ENCODE assay signal across 16 mouse cellular contexts in the genomic region with DNA sequence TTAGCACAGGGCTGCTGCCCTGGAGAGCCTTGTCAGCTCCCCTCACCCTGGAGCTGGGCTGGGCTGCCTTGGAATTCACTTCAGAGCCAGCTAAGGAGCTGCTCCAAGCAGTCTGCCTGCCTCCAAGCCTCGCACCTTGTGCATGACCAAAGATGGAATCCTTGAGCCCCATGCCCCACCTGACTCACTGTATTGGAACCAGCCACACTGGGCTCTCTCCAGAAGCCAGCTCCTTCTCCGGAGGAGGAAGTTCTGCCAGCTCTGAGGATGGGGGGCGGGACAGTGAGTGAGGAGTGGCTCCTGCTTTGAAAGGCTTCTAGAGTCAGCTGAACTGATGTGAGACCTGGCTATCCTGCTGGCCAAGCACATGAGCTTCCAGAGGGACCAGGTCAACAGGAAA. TPM values are rescaled to one million over a fixed set of nuclear protein-coding genes. Genes with fewer than 3 reads are reported as not detected.
DNase-seq lines count a peak whose midpoint lies in the region; ATAC-seq and TF ChIP-seq lines count a peak whose summit lies in the region.
"Had no signal": no experiment of that assay in that cellular context is flagged by ENCODE, and none has a peak within 500 bp of the region (broad histone marks: within the 10 kb centered on the region; RNA-seq: fewer than 3 reads in every experiment).

No protein-coding gene starts in this region.

- peaks cover 70% of the 10 kb centered on the region for H3K4me1 ChIP-seq in heart, embryonic 13.5 days
- H3K4me1 ChIP-seq in heart, embryonic 12.5 days (replicated peaks): peaks cover 62% of the 10 kb centered on the region
- peaks cover 65% of the 10 kb centered on the region for H3K4me1 ChIP-seq in E14TG2a.4 (replicated peaks; ENCODE audit: low read depth, low read length)

- H3K9me3 ChIP-seq in heart, embryonic 13.5 days: no peaks in the 10 kb centered on the region
- no peaks in the 10 kb centered on the region for H3K9me3 ChIP-seq in heart, embryonic 12.5 days (replicated peaks)
- H3K9me3 ChIP-seq in E14TG2a.4 (ENCODE audit: low read length): peaks cover 23% of the 10 kb centered on the region
- H3K9me3 ChIP-seq: forebrain, embryonic 13.5 days; heart, embryonic 15.5 days; liver, embryonic 13.5 days had no signal

- no peak overlapping the region for H3K4me3 ChIP-seq in heart, embryonic 13.5 days
- H3K4me3 ChIP-seq in heart, embryonic 12.5 days: no peak overlapping the region
- 0 out of 2 replicates have a peak overlapping the region, but pooled peaks have one; percentile 10 for H3K4me3 ChIP-seq in E14TG2a.4 (replicated peaks; ENCODE audit: low read length)
- H3K4me3 ChIP-seq: forebrain, embryonic 13.5 days; heart, embryonic 15.5 days; liver, embryonic 13.5 days had no signal

- peak; percentile 29 to 33 for DNase-seq in gastrocnemius, postnatal 36 days
- DNase-seq in lung, postnatal 36 days: peak; percentile 81
- DNase-seq in thymus, postnatal 10 days (ENCODE audit: low spot score in 2 of 2): no peak
- no peak for DNase-seq in MN1 (ENCODE audit: low spot score)
- DNase-seq in kidney, adult 11 months: no peak
- DNase-seq: kidney, adult 8-10 months; layer of hippocampus, postnatal 36 days; liver, embryonic 13.5 days; thymus, postnatal 25 days had no signal

- H3K4me2 ChIP-seq in heart, embryonic 13.5 days: no peak overlapping the region
- no peak overlapping the region for H3K4me2 ChIP-seq in heart, embryonic 12.5 days
- H3K4me2 ChIP-seq: forebrain, embryonic 13.5 days; heart, embryonic 15.5 days; liver, embryonic 13.5 days had no signal

- WGBS in heart, embryonic 13.5 days: 71% methylated on average over 3 of the region's 3 CpGs
- 72% methylated on average over 3 of the region's 3 CpGs for WGBS in heart, embryonic 12.5 days

- 0 out of 2 replicates have a peak overlapping the region, but pooled peaks have one; percentile 1 for H3K27ac ChIP-seq in heart, embryonic 13.5 days (replicated peaks)
- H3K27ac ChIP-seq in heart, embryonic 12.5 days (ENCODE audit: poor library complexity, severe bottlenecking): no peak overlapping the region
- H3K27ac ChIP-seq: forebrain, embryonic 13.5 days; heart, embryonic 15.5 days; liver, embryonic 13.5 days had no signal

- peak overlapping the region; percentile 38; the same call in 1 of the 2 replicates for H3K9ac ChIP-seq in heart, embryonic 13.5 days
- no peak overlapping the region for H3K9ac ChIP-seq in heart, embryonic 12.5 days
- H3K9ac ChIP-seq: forebrain, embryonic 13.5 days; heart, embryonic 15.5 days; liver, embryonic 13.5 days had no signal

- ATAC-seq in heart, embryonic 13.5 days (ENCODE audit: extremely low read depth, insufficient number of reproducible peaks, low FRiP score, low TSS enrichment): no peak
- ATAC-seq in heart, embryonic 12.5 days (ENCODE audit: insufficient number of reproducible peaks, low FRiP score): no peak
- ATAC-seq: forebrain, embryonic 13.5 days had no signal

- H3K27me3 ChIP-seq in heart, embryonic 13.5 days (replicated peaks): no peaks in the 10 kb centered on the region
- no peaks in the 10 kb centered on the region for H3K27me3 ChIP-seq in heart, embryonic 12.5 days (replicated peaks)
- no peaks in the 10 kb centered on the region for H3K27me3 ChIP-seq in E14TG2a.4 (ENCODE audit: insufficient read depth, low read length)
- H3K27me3 ChIP-seq: forebrain, embryonic 13.5 days; heart, embryonic 15.5 days; liver, embryonic 13.5 days had no signal

- peaks cover 18% of the 10 kb centered on the region for H3K36me3 ChIP-seq in heart, embryonic 13.5 days
- H3K36me3 ChIP-seq in heart, embryonic 12.5 days: peaks cover 16% of the 10 kb centered on the region
- H3K36me3 ChIP-seq in E14TG2a.4 (ENCODE audit: insufficient read depth, low read length): peaks cover 44% of the 10 kb centered on the region
- H3K36me3 ChIP-seq: heart, embryonic 15.5 days had no signal

- intact Hi-C loops in gastrocnemius, postnatal 36 days (cut with DNase I): no loop called here

- TF ChIP-seq CTCF in E14TG2a.4 (conservative IDR thresholded peaks at IDR 0.05; ENCODE audit: low read length): no peak

RNA-seq across cellular contexts. Expression of gene Manbal, which starts 6.3 kb away (rescaled TPM):
- 64.1 and 65.4 TPM in 2 replicates for polyA plus RNA-seq in heart, embryonic 13.5 days (2015; fragmentation: Nextera tagmentation; extraction: Ambion mirVana)
- 53.5 and 56.4 TPM in 2 replicates for polyA plus RNA-seq in heart, embryonic 12.5 days (2016; fragmentation: Nextera tagmentation; extraction: Ambion mirVana)
- total RNA-seq in gastrocnemius, postnatal 36 days (2021): 10 to 100 TPM; 15.3 to 15.6 TPM

RNA-seq across cellular contexts. Expression of gene Ghrh, which starts 26.4 kb away (rescaled TPM):
- not detected in 2 replicates for polyA plus RNA-seq in heart, embryonic 13.5 days (2015; fragmentation: Nextera tagmentation; extraction: Ambion mirVana)
- not detected in 2 replicates for polyA plus RNA-seq in heart, embryonic 12.5 days (2016; fragmentation: Nextera tagmentation; extraction: Ambion mirVana)
- not detected for total RNA-seq in gastrocnemius, postnatal 36 days (2021)
- total RNA-seq: layer of hippocampus, postnatal 36 days had no signal
- polyA plus RNA-seq: cortical plate, adult 2 months; heart, embryonic 15.5 days; liver, embryonic 13.5 days; spleen, adult 2 months had no signal

RNA-seq across cellular contexts. Expression of gene Src, which starts 44.6 kb away (rescaled TPM):
- 7.3 and 7.6 TPM in 2 replicates for polyA plus RNA-seq in heart, embryonic 13.5 days (2015; fragmentation: Nextera tagmentation; extraction: Ambion mirVana)
- polyA plus RNA-seq in heart, embryonic 12.5 days (2016; fragmentation: Nextera tagmentation; extraction: Ambion mirVana): 10.9 and 13.4 TPM in 2 replicates
- total RNA-seq in gastrocnemius, postnatal 36 days (2021): 1 to 10 TPM; 2.9 to 3.5 TPM

Comparison
In these comparisons a context has a peak if more than half of its experiments do, and no peak if none do; other contexts are left out.
1. DNase-seq: peak in gastrocnemius, postnatal 36 days (2 of 2) and lung, postnatal 36 days (single experiment); none in thymus, postnatal 10 days (0 of 2), MN1 (single experiment) and kidney, adult 11 months (single experiment).